ENCODE assay signal across 20 mouse cellular contexts in the genomic region with DNA sequence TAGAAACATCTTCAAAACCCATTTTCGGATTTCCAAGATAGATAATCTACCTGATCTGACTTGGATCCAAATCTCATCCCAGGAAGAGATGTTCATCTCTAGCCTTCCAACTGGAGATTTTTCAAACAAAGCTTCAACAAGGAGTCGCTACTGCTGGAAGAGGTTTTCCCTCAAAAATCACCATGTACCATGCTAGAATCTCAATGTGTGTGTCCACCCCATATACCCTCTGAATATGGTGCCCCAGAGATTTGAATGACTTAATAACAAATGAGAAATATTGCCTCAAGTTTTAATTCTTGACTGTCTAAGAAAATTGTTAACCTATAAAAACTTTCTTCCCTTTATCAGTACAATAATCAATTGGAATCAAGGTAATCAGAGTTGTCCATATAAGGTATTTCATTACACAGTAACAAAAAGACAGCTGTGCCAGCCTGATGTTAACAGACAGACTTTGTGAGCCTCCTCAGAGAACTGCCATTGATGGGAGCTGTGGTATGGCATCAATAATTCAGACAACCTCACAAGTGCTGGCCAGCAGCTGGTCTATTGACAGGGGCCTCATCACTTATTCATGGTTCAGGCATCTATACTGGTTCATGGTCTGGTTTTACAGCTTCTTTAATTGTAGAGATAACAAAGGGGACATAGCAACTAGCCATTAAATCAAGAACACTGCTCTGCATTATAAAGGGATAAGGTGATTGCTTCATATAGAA.
DNase-seq lines count a peak whose midpoint lies in the region; ATAC-seq and TF ChIP-seq lines count a peak whose summit lies in the region.
"Had no signal": no experiment of that assay in that cellular context is flagged by ENCODE, and none has a peak within 500 bp of the region (broad histone marks: within the 10 kb centered on the region; RNA-seq: fewer than 3 reads in every experiment).

No protein-coding gene starts in this region.

- H3K4me2 ChIP-seq in midbrain, embryonic 11.5 days = no peak overlapping the region
- no peak overlapping the region for H3K4me2 ChIP-seq in midbrain, postnatal 0 days (ENCODE audit: low read depth, low read length, poor library complexity, severe bottlenecking)
- no peak overlapping the region for H3K4me2 ChIP-seq in hindbrain, embryonic 14.5 days (replicated peaks)
- H3K4me2 ChIP-seq in neural tube, embryonic 11.5 days (ENCODE audit: low read depth) = no peak overlapping the region
- H3K4me2 ChIP-seq: embryonic facial prominence, embryonic 13.5 days; heart, embryonic 11.5 days; limb, embryonic 15.5 days; liver, embryonic 15.5 days had no signal

- H3K4me1 ChIP-seq in midbrain, embryonic 11.5 days (ENCODE audit: control insufficient read depth, insufficient read depth, low read length) = no peaks in the 10 kb centered on the region
- no peaks in the 10 kb centered on the region for H3K4me1 ChIP-seq in midbrain, postnatal 0 days (ENCODE audit: insufficient read depth, low read length)
- no peaks in the 10 kb centered on the region for H3K4me1 ChIP-seq in hindbrain, embryonic 14.5 days (replicated peaks; ENCODE audit: control insufficient read depth, insufficient read depth, low read length)
- H3K4me1 ChIP-seq in neural tube, embryonic 11.5 days (ENCODE audit: control insufficient read depth, insufficient read depth, low read length) = no peaks in the 10 kb centered on the region
- H3K4me1 ChIP-seq: embryonic facial prominence, embryonic 13.5 days; limb, embryonic 15.5 days; liver, embryonic 15.5 days had no signal

- no peaks in the 10 kb centered on the region for H3K36me3 ChIP-seq in midbrain, embryonic 11.5 days (ENCODE audit: control insufficient read depth, insufficient read depth, low read length)
- no peaks in the 10 kb centered on the region for H3K36me3 ChIP-seq in midbrain, postnatal 0 days (ENCODE audit: insufficient read depth, low read length)
- no peaks in the 10 kb centered on the region for H3K36me3 ChIP-seq in hindbrain, embryonic 14.5 days (replicated peaks; ENCODE audit: control insufficient read depth, insufficient read depth)
- no peaks in the 10 kb centered on the region for H3K36me3 ChIP-seq in neural tube, embryonic 11.5 days (ENCODE audit: control insufficient read depth, insufficient read depth, low read length)
- H3K36me3 ChIP-seq: embryonic facial prominence, embryonic 13.5 days; limb, embryonic 15.5 days; liver, embryonic 15.5 days had no signal

- ATAC-seq in midbrain, embryonic 11.5 days (ENCODE audit: low FRiP score) = peak; percentile 92
- ATAC-seq in midbrain, postnatal 0 days (ENCODE audit: low FRiP score) = no peak
- ATAC-seq in hindbrain, embryonic 14.5 days (ENCODE audit: low FRiP score) = peak; percentile 65
- ATAC-seq in neural tube, embryonic 11.5 days (ENCODE audit: insufficient read depth, low FRiP score, low TSS enrichment) = peak; percentile 98
- ATAC-seq: forebrain, embryonic 16.5 days had no signal

- 83% methylated on average over 2 of the region's 2 CpGs for WGBS in midbrain, embryonic 11.5 days
- WGBS in midbrain, postnatal 0 days = 88% methylated on average over 2 of the region's 2 CpGs
- 79% methylated on average over 2 of the region's 2 CpGs for WGBS in hindbrain, embryonic 14.5 days
- 77% methylated on average over 2 of the region's 2 CpGs for WGBS in neural tube, embryonic 11.5 days

- H3K27ac ChIP-seq in midbrain, embryonic 11.5 days (ENCODE audit: low read depth, low read length) = no peak overlapping the region
- H3K27ac ChIP-seq in midbrain, postnatal 0 days (ENCODE audit: low read depth, low read length) = no peak overlapping the region
- no peak overlapping the region for H3K27ac ChIP-seq in hindbrain, embryonic 14.5 days
- H3K27ac ChIP-seq in neural tube, embryonic 11.5 days (ENCODE audit: low read depth, low read length) = no peak overlapping the region
- H3K27ac ChIP-seq: embryonic facial prominence, embryonic 13.5 days; limb, embryonic 15.5 days; liver, embryonic 15.5 days had no signal

- no peaks in the 10 kb centered on the region for H3K27me3 ChIP-seq in midbrain, embryonic 11.5 days (ENCODE audit: control insufficient read depth, insufficient read depth, low read length)
- no peaks in the 10 kb centered on the region for H3K27me3 ChIP-seq in midbrain, postnatal 0 days (ENCODE audit: insufficient read depth, low read length)
- no peaks in the 10 kb centered on the region for H3K27me3 ChIP-seq in hindbrain, embryonic 14.5 days (ENCODE audit: control insufficient read depth, insufficient read depth, low read length)
- H3K27me3 ChIP-seq in neural tube, embryonic 11.5 days (ENCODE audit: control insufficient read depth, insufficient read depth, low read length) = no peaks in the 10 kb centered on the region
- H3K27me3 ChIP-seq: embryonic facial prominence, embryonic 13.5 days; limb, embryonic 15.5 days; liver, embryonic 15.5 days had no signal

- TF ChIP-seq CTCF in midbrain, postnatal 0 days (IDR thresholded peaks at IDR 0.05) = no peak

- H3K9me3 ChIP-seq in midbrain, embryonic 11.5 days (ENCODE audit: control insufficient read depth, low read length) = no peaks in the 10 kb centered on the region
- no peaks in the 10 kb centered on the region for H3K9me3 ChIP-seq in midbrain, postnatal 0 days (ENCODE audit: low read length)
- no peaks in the 10 kb centered on the region for H3K9me3 ChIP-seq in hindbrain, embryonic 14.5 days (ENCODE audit: control insufficient read depth, low read length)
- no peaks in the 10 kb centered on the region for H3K9me3 ChIP-seq in neural tube, embryonic 11.5 days (ENCODE audit: control insufficient read depth, low read length)
- H3K9me3 ChIP-seq: embryonic facial prominence, embryonic 13.5 days; limb, embryonic 15.5 days; liver, embryonic 15.5 days had no signal

- no peak overlapping the region for H3K9ac ChIP-seq in midbrain, embryonic 11.5 days (ENCODE audit: low read length)
- H3K9ac ChIP-seq in midbrain, postnatal 0 days (replicated peaks; ENCODE audit: low read length, poor library complexity, severe bottlenecking) = no peak overlapping the region
- H3K9ac ChIP-seq in hindbrain, embryonic 14.5 days = no peak overlapping the region
- no peak overlapping the region for H3K9ac ChIP-seq in neural tube, embryonic 11.5 days (ENCODE audit: low read length)
- H3K9ac ChIP-seq: embryonic facial prominence, embryonic 13.5 days; limb, embryonic 15.5 days; liver, embryonic 15.5 days had no signal

- no peak overlapping the region for H3K4me3 ChIP-seq in midbrain, embryonic 11.5 days (ENCODE audit: low read depth, low read length)
- no peak overlapping the region for H3K4me3 ChIP-seq in midbrain, postnatal 0 days (ENCODE audit: low read depth, low read length)
- H3K4me3 ChIP-seq in hindbrain, embryonic 14.5 days (replicated peaks; ENCODE audit: low read length) = no peak overlapping the region
- no peak overlapping the region for H3K4me3 ChIP-seq in neural tube, embryonic 11.5 days (ENCODE audit: low read depth, low read length)
- H3K4me3 ChIP-seq: embryonic facial prominence, embryonic 13.5 days; limb, embryonic 15.5 days; liver, embryonic 15.5 days had no signal

- DNase-seq in midbrain, embryonic 11.5 days (ENCODE audit: low spot score, missing footprints) = no peak
- no peak for DNase-seq in midbrain, postnatal 0 days (ENCODE audit: low spot score)
- no peak for DNase-seq in hindbrain, embryonic 14.5 days (ENCODE audit: low spot score)
- DNase-seq in neural tube, embryonic 11.5 days (ENCODE audit: low spot score) = peak; percentile 57
- no peak for DNase-seq in Muller cell, postnatal 12 days (ENCODE audit: inconsistent ontology term)
- DNase-seq in testis, postnatal 14 days (ENCODE audit: low spot score) = no peak
- DNase-seq in thymus, postnatal 25 days = no peak
- DNase-seq: adrenal gland, adult 2 months; cerebellum, postnatal 10 days; gastrocnemius, postnatal 36 days; heart, postnatal 10 days; kidney, adult 18-20 months; kidney, postnatal 10 days; lung, postnatal 10 days; thymus, postnatal 4 days had no signal
